Mouse (Mus musculus): ENCODE data around the gene Rpl37a. TPM values are rescaled to one million over a fixed set of nuclear protein-coding genes. Genes with fewer than 3 reads are reported as not detected.

Gene Rpl37a
- polyA plus RNA-seq (2012; rRNA removed) = 483 and 531 TPM in 2 replicates

DNA sequence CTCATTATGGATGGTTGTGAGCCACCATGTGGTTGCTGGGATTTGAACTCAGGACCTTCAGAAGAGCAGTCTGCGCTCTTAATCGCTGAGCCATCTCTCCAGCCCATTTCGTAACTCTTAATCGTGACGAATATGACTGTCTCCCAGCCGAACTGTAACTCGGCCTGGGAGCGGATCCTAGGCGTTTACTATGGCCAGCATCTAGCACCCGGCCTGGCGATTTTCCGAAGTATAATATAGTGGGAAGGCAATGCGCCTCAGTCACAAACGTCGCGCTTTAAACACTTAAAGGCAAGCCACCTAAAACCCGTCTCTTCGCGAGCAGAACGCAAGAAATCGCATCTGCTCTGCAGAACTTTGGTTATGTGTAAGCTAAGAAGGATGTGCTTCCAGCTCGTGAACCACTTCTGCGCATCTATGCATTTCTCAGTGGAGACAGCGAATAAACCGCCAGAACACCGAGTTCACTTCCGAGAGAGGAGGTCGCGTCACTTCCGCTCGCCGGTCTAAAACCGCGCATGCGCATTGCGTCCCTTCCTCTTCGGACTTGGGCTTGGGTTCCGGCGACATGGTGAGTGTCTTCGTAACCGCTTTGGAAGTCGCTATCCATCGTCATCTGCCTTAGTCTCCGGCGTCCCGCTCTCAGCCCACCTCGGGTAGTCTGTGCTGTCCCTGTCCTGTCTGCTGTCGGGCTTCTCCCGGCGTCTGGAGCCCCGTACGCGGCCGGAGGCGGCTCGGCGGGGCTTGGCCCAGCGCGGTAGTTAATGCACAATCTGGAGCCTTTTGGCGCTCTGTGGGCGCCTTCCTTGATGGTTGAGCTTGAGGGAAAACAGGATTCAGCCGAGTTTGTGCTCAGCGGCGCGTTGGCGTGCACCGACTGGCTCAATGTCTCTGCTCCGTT is at the start of gene Rpl37a:
Rpl37a (plus strand) TSS at position 538 of the 901 bp plus-strand sequence.
- TF ChIP-seq POLR2A (IDR thresholded peaks at IDR 0.05; ENCODE audit: borderline replicate concordance, extremely low read depth, low read depth, low read length) (peak; percentile 97), CTCF (IDR thresholded peaks at IDR 0.05; ENCODE audit: insufficient read depth, low read length) (no peak)
- Histone ChIP-seq H3K4me1 (ENCODE audit: control insufficient read depth, insufficient read depth, low read length) (peaks cover 10% of the 10 kb centered on the region), H3K4me3 (replicated peaks; ENCODE audit: extremely low read depth, low read depth, low read length) (peak within 1 kb of the TSS; percentile 98)
- DNase-seq = peak; percentile 93
- 2% methylated on average over 68 of the region's 68 CpGs for WGBS

GRCm38 (mm10) chr1:72673070-72673469 is 38.0 kb upstream of the Rpl37a start:
- H3K4me1 ChIP-seq (ENCODE audit: control insufficient read depth, insufficient read depth, low read length) = no peaks in the 10 kb centered on the region
- H3K4me3 ChIP-seq (replicated peaks; ENCODE audit: extremely low read depth, low read depth, low read length) = no peak overlapping the region
- TF ChIP-seq CTCF (IDR thresholded peaks at IDR 0.05; ENCODE audit: insufficient read depth, low read length) (no peak), POLR2A (IDR thresholded peaks at IDR 0.05; ENCODE audit: borderline replicate concordance, extremely low read depth, low read depth, low read length) (no peak)
- peak; percentile 41 for DNase-seq
- WGBS = 45% methylated on average over 3 of the region's 3 CpGs

DNA sequence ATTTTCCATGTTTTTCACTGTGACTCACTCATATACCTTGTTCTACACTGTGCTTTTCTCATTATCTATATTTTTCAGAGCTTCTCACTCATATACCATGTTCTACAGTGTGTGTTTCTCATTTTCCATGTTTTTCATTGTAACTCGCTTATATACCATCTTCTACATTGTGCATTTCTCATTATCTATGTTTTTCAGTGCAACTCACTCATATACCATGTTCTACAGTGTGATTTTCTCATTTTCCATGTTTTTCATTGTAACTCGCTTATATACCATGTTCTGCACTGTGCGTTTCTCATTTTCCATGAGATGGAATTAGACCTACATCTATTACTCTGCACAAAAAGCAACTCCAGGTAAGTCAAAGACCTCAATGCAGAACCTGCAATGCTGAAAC is 14.8 kb upstream of the Rpl37a start:
- TF ChIP-seq POLR2A (IDR thresholded peaks at IDR 0.05; ENCODE audit: borderline replicate concordance, extremely low read depth, low read depth, low read length) = no peak
- TF ChIP-seq CTCF (IDR thresholded peaks at IDR 0.05; ENCODE audit: insufficient read depth, low read length) = no peak
- no peak for DNase-seq
- H3K4me3 ChIP-seq (replicated peaks; ENCODE audit: extremely low read depth, low read depth, low read length) = no peak overlapping the region
- WGBS = 45% methylated on average over 3 of the region's 3 CpGs
- no peaks in the 10 kb centered on the region for H3K4me1 ChIP-seq (ENCODE audit: control insufficient read depth, insufficient read depth, low read length)

DNA sequence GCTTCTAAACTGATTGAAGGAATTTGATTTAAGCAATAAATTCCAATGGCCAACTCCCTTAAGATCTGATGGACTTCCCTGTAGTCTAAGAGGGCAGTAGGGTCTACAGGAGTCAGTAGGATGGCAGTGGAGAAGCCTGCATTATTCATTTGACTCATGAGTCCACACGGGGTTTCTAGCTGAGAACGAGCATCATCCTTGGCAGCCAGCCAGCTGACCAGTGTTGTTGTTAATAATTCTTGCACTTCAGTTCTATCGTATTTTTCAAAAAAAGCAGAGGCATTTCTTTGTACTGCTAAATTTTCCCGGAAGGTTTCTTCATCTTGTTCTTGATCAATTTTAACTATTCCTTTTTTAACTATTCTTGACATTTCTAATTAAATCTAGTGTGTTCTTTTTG is 12.4 kb upstream of the Rpl37a start:
- TF ChIP-seq POLR2A (IDR thresholded peaks at IDR 0.05; ENCODE audit: borderline replicate concordance, extremely low read depth, low read depth, low read length) (no peak), CTCF (IDR thresholded peaks at IDR 0.05; ENCODE audit: insufficient read depth, low read length) (no peak)
- WGBS = 33% methylated on average over 4 of the region's 4 CpGs
- no peaks in the 10 kb centered on the region for H3K4me1 ChIP-seq (ENCODE audit: control insufficient read depth, insufficient read depth, low read length)
- no peak overlapping the region for H3K4me3 ChIP-seq (replicated peaks; ENCODE audit: extremely low read depth, low read depth, low read length)
- DNase-seq = no peak

GRCm38 (mm10) chr1:72700479-72700878 is 10.6 kb upstream of the Rpl37a start, which contains the start of gene Ankar:
Gene Ankar, minus strand, starts transcription at chr1:72700579.
- H3K4me1 ChIP-seq (ENCODE audit: control insufficient read depth, insufficient read depth, low read length) = no peaks in the 10 kb centered on the region
- no peak for DNase-seq
- 83% methylated on average over 11 of the region's 11 CpGs for WGBS
- TF ChIP-seq CTCF (IDR thresholded peaks at IDR 0.05; ENCODE audit: insufficient read depth, low read length) (no peak), POLR2A (IDR thresholded peaks at IDR 0.05; ENCODE audit: borderline replicate concordance, extremely low read depth, low read depth, low read length) (no peak)
- no peak within 1 kb of the TSS for H3K4me3 ChIP-seq (replicated peaks; ENCODE audit: extremely low read depth, low read depth, low read length)

DNA sequence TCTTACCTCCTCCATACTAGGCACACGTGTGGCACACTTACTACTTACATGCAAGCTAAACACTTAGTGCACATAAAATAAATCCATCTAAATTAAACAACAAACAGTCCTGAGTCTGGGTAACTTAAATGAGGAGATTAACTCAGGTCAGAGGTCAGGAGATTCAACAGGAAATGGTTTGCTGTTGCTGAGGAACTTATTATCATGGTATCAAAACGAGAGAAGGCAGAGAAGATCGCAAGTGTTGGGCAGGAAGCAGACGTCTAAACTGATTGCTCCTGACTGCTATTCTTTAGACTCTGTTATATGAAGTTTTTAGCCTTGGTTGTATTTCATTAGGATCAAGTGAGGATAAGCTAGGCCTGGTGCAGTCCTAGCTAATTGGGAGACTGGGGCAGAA is 3.6 kb upstream of the Rpl37a start:
- H3K4me1 ChIP-seq (ENCODE audit: control insufficient read depth, insufficient read depth, low read length) = peaks cover 4% of the 10 kb centered on the region; the same call in 1 of the 2 replicates
- TF ChIP-seq CTCF (IDR thresholded peaks at IDR 0.05; ENCODE audit: insufficient read depth, low read length) (no peak), POLR2A (IDR thresholded peaks at IDR 0.05; ENCODE audit: borderline replicate concordance, extremely low read depth, low read depth, low read length) (no peak)

GRCm38 (mm10) chr1:72711684-72712083 is 594 bp downstream of the Rpl37a start:
- DNase-seq = no peak
- no peak for TF ChIP-seq CTCF (IDR thresholded peaks at IDR 0.05; ENCODE audit: insufficient read depth, low read length)
- TF ChIP-seq POLR2A (IDR thresholded peaks at IDR 0.05; ENCODE audit: borderline replicate concordance, extremely low read depth, low read depth, low read length) = no peak
- WGBS = under 1% methylated on average over 17 of the region's 17 CpGs
- Histone ChIP-seq H3K4me3 (replicated peaks; ENCODE audit: extremely low read depth, low read depth, low read length) (peak overlapping the region; percentile 98), H3K4me1 (ENCODE audit: control insufficient read depth, insufficient read depth, low read length) (peaks cover 10% of the 10 kb centered on the region)

More for the DNA sequence above, 3.6 kb upstream of the Rpl37a start:
- DNase-seq = no peak
- no peak overlapping the region for H3K4me3 ChIP-seq (replicated peaks; ENCODE audit: extremely low read depth, low read depth, low read length)
- 36% methylated on average over 4 of the region's 4 CpGs for WGBS

GRCm38 (mm10) chr1:72714547-72714946 is 3.5 kb downstream of the Rpl37a start:
- Histone ChIP-seq H3K4me3 (replicated peaks; ENCODE audit: extremely low read depth, low read depth, low read length) (no peak overlapping the region), H3K4me1 (ENCODE audit: control insufficient read depth, insufficient read depth, low read length) (peaks cover 10% of the 10 kb centered on the region)
- no peak for DNase-seq
- WGBS = 67% methylated on average over 4 of the region's 4 CpGs
- no peak for TF ChIP-seq POLR2A (IDR thresholded peaks at IDR 0.05; ENCODE audit: borderline replicate concordance, extremely low read depth, low read depth, low read length)
- no peak for TF ChIP-seq CTCF (IDR thresholded peaks at IDR 0.05; ENCODE audit: insufficient read depth, low read length)

DNA sequence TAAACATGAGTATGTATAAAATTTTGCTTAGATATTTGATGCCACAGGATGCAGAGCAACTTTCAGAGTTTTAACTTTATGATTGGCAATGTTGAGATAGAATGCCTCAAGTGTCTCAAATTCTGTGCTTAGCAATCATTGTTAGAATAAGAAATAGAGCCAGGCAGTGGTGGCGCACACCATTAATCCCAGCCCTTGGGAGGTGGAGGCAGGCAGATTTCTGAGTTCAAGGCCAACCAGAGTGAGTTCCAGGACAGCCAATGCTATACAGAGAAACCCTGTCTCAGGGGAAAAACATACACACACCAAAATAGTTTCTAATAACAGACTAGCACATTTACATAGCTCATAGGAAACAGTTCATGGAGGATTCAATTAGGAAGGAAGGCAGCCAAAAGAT is 4.0 kb downstream of the Rpl37a start:
- H3K4me3 ChIP-seq (replicated peaks; ENCODE audit: extremely low read depth, low read depth, low read length) = no peak overlapping the region
- no peak for DNase-seq
- no peak for TF ChIP-seq CTCF (IDR thresholded peaks at IDR 0.05; ENCODE audit: insufficient read depth, low read length)
- no peak for TF ChIP-seq POLR2A (IDR thresholded peaks at IDR 0.05; ENCODE audit: borderline replicate concordance, extremely low read depth, low read depth, low read length)
- peaks cover 10% of the 10 kb centered on the region for H3K4me1 ChIP-seq (ENCODE audit: control insufficient read depth, insufficient read depth, low read length)
- whole genome bisulfite sequencing = 91% methylated on average over 1 of the region's 1 CpGs

Data from lung, adult 2 months (tissue).